Mouse (Mus musculus) olfactory bulb, adult 2 months (tissue): ENCODE measurements around the gene Sf3b4. TPM values are rescaled to one million over a fixed set of nuclear protein-coding genes. Genes with fewer than 3 reads are reported as not detected.
A peak's percentile ranks its signal among the peaks of the same experiment; 100 is the strongest.
"Not testable (repeated sequence)": the region's sequence is repeated elsewhere in the genome, so short reads cannot be mapped to it uniquely, and the experiment has no call there.

Experiments
- H3K27ac ChIP-seq: fragments of 200-500 bp; 2 replicates; pipeline ENCODE4 v1.5.1; 2012; ENCODE audit warnings: low read depth, low read length; ENCODE audit not compliant: insufficient read depth
- H3K4me1 ChIP-seq: fragments of 200-500 bp; 2 replicates; pipeline ENCODE4 v1.6.1; 2012; ENCODE audit warnings: low read length; ENCODE audit not compliant: control insufficient read depth, insufficient read depth
- H3K4me3 ChIP-seq: fragments of 200-500 bp; 2 replicates; pipeline ENCODE4 v1.5.1; 2012; ENCODE audit warnings: mild to moderate bottlenecking, low read depth, low read length, moderate library complexity; ENCODE audit not compliant: insufficient read depth
- CTCF ChIP-seq: fragments of 200-500 bp; IDR thresholded peaks from 2 replicates; pipeline ENCODE4 v1.5.1; 2012; ENCODE audit warnings: low read depth, mild to moderate bottlenecking, low read length, moderate library complexity; ENCODE audit not compliant: insufficient read depth
- POLR2A ChIP-seq: fragments of 200-500 bp; IDR thresholded peaks from 2 replicates; pipeline ENCODE4 v1.6.1; 2012; ENCODE audit warnings: mild to moderate bottlenecking, low read depth, low read length, moderate library complexity; ENCODE audit not compliant: insufficient read depth
- WGBS: fragments of 180-500 bp; shearing (Covaris S2); methylation state at CpG from one replicate; pipeline ENCODE4 v1.1.7; 2018; 5-methylcytosine and 5-hydroxymethylcytosine counted together
- polyA plus RNA-seq: library from polyadenylated mRNA; stranded (reverse); fragments of >200 nt; gene quantifications from 2 replicates; pipeline ENCODE4 v1.2.4, GENCODE M21; 2012; ENCODE audit warnings: low replicate concordance; ENCODE audit not compliant: missing spikeins, insufficient read depth, insufficient read length

Gene Sf3b4
- polyA plus RNA-seq, 1 experiment: not detected

DNA sequence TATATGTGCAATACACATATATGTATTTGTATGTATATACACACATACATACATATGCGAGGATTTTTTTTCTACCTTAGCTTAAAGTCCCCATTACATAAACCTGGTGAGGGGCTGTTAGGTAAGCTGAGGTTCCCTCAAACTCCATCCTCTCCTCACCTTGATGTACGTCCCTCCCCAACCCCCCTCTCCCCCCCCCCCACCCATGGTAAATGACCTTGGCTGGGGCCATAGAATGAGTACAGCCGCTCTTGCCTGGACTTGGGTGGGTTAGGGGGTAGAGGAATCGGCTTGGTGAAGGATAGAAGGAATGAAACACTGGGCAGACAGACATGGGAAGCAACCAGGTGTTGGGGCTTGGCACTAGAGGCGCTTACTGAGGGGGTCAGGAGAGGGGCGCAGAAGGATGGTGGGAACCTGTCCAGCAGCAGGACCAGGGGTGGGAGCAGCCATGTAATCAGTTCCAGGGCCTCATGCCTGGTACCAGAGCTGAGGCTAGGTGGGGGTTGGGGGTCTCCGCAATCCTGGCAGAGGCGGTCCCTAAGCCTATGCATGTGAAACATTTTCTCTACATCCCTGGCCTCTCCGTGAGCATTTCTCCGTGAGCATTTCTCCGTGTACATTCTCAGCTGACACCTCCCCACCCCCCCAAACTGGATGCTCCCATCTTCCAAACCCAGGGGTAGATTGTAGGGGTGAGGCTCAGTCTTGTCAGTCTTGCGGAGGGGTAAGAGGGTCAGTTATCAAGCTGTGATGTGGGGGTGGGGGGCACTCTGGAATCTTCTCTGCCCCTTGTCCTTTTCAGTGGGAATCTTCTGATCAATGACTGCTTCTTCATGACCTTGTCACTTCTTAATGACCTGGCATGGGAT is 9.6 kb downstream of the Sf3b4 start:
- H3K27ac ChIP-seq: peak overlapping the region; percentile 97
- H3K4me1 ChIP-seq: peaks cover 20% of the 10 kb centered on the region
- WGBS: 18% methylated on average over 12 of the region's 12 CpGs
- TF ChIP-seq CTCF (no peak), POLR2A (0 out of 2 replicates have a peak, but pooled peaks have one; percentile 13)
- H3K4me3 ChIP-seq: peak overlapping the region; percentile 91

DNA sequence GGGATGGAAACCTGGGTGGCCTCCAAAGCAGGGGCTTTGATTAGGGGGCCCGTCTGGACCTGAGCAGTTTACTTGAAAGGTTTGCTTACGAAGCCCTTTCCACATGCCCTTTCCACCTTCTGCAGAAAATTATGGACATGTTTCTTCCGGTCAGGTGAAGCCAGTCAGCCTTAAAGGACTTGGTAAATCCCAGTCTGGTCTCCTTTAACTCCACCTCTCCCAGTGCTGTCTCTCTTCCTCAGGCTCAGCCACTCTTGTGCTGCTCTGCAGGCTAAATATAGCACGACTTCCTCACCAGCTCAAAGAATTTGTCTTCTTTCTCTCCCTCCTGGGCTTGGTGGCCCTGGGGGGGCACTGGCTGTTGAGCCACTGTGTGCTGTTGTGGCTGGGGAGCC is 10.2 kb downstream of the Sf3b4 start:
- WGBS: 13% methylated on average over 4 of the region's 4 CpGs
- H3K27ac ChIP-seq: peak overlapping the region; percentile 97
- peak overlapping the region; percentile 91 for H3K4me3 ChIP-seq
- TF ChIP-seq POLR2A: 0 out of 2 replicates have a peak, but pooled peaks have one; percentile 1
- no peak for TF ChIP-seq CTCF
- peaks cover 26% of the 10 kb centered on the region for H3K4me1 ChIP-seq

DNA sequence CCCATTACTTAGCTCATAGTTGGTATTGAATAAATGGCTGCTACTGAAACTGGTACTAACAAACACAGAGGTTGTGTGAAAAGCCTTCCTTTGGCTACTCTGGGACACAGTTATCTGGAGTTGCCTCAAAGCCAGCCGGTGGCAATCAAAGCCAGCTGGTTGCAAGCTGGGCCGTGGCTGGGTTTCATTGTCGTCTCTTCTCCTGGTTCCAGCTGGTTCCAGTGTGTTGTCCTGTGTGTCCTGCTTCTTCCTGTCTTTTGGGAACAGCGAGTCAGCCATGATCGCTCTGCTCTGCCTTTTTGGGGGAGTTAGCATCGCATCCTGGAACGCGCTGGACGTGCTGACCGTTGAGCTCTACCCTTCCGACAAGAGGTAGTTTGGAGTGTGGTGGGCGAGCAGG is 20.8 kb downstream of the Sf3b4 start:
- no peak overlapping the region for H3K4me3 ChIP-seq
- whole genome bisulfite sequencing: 35% methylated on average over 12 of the region's 12 CpGs

GRCm38 (mm10) chr3:96194966-96195365 is 22.8 kb downstream of the Sf3b4 start:
- peaks cover 31% of the 10 kb centered on the region for H3K4me1 ChIP-seq
- 86% methylated on average over 10 of the region's 10 CpGs for WGBS
- H3K27ac ChIP-seq: no peak overlapping the region
- TF ChIP-seq CTCF (no peak), POLR2A (no peak)
- no peak overlapping the region for H3K4me3 ChIP-seq

More for the DNA sequence above, 20.8 kb downstream of the Sf3b4 start:
- TF ChIP-seq CTCF: no peak
- no peak for TF ChIP-seq POLR2A
- Histone ChIP-seq H3K27ac (peak overlapping the region; percentile 76), H3K4me1 (peaks cover 44% of the 10 kb centered on the region)

- WGBS: 88% methylated on average over 11 of the region's 11 CpGs
Measured at GRCm38 (mm10) chr3:96195616-96196313, 23.6 kb downstream of the Sf3b4 start.

GRCm38 (mm10) chr3:96196437-96197128 is 24.5 kb downstream of the Sf3b4 start:
- peak overlapping the region; percentile 99 for H3K27ac ChIP-seq
- H3K4me1 ChIP-seq: peaks cover 25% of the 10 kb centered on the region
- 8% methylated on average over 27 of the region's 27 CpGs for WGBS
- H3K4me3 ChIP-seq: peak overlapping the region; percentile 79
- TF ChIP-seq CTCF (no peak), POLR2A (no peak)

More at GRCm38 (mm10) chr3:96195616-96196313, 23.6 kb downstream of the Sf3b4 start:
- no peak overlapping the region for H3K27ac ChIP-seq
- H3K4me3 ChIP-seq: no peak overlapping the region
- TF ChIP-seq CTCF (no peak), POLR2A (no peak)
- H3K4me1 ChIP-seq: peaks cover 25% of the 10 kb centered on the region

DNA sequence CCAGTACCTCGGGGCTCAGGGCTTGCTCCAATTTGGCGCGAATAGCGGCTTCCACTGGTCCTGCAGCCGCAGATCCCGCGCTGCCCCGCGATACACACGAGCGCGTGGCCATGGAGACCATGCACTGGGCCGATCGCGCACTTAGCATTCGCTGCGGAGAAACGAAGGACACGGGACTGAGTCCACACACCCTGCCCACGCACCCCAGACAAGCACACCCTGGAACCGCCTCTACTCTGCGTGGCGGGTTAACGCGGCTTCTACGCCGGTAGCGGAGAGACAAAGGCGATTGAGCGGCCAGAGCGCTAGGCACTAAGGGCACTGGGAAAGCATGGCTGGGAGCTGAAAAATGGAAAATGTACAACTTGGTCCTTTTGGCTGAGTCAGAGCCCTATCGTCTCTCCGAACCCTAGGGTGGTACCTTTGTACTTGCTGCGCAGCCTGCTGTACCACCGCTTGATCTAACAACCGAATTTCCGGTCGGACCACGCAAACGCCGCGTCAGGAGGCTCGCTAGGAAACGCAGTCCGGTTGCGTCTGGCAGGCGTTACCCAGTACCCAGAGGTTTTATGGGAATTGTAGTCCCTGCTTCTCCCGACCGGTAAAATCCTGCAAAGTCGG is 25.1 kb downstream of the Sf3b4 start:
- TF ChIP-seq POLR2A (peak; percentile 82), CTCF (no peak)
- H3K4me3 ChIP-seq: peak overlapping the region; percentile 79
- H3K27ac ChIP-seq: peak overlapping the region; percentile 99
- peaks cover 24% of the 10 kb centered on the region for H3K4me1 ChIP-seq
- WGBS: under 1% methylated on average over 50 of the region's 50 CpGs

DNA sequence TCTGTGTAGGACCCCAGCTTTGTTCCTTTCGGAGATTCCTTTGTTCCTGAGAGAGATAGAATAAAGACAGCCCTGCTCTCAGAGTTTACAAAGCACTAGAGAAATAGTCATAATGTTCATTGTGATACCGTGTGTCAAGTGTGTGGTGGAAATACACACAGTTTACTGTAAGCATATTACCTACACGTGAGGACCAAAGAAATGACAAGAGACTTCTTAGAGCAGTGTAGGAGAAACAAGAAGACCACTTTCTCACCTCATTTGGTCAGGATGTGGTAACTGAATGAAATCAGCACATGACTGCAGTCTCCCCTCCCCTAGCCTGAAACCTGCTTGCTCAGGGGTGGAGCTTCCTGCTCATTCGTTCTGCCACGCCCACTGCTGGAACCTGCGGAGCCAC is 26.0 kb downstream of the Sf3b4 start:
- no peak overlapping the region for H3K27ac ChIP-seq
- no peak for TF ChIP-seq CTCF
- TF ChIP-seq POLR2A: no peak
- H3K4me1 ChIP-seq: peaks cover 17% of the 10 kb centered on the region
- WGBS: 8% methylated on average over 6 of the region's 6 CpGs
- no peak overlapping the region for H3K4me3 ChIP-seq

DNA sequence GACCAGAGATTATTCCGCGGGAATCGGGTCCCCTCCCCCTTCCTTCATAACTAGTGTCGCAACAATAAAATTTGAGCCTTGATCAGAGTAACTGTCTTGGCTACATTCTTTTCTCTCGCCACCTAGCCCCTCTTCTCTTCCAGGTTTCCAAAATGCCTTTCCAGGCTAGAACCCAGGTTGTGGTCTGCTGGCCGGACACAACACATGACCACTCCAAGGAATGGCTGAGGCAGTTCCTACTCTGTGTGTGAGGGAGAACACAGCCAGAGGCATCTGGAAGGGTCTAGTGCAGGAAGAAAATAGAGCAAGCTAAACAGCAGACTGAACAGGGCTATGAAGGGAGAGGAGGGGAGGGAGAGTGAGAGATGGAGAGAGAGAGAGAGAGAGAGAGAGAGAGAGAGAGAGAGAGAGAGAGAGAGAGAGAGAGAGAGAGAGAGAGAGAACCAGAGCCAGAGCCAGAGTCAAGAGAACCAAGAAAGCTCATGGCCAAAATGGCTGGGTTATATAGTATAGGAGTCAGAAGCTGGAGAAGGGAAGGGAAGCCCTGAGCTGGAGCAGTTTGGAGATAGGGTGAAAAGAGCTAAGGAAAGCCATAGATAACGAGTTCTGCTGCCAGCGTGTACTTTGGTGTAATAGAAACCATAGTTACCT is 26.6 kb downstream of the Sf3b4 start:
- H3K27ac ChIP-seq, H3K4me3 ChIP-seq: not testable (repeated sequence)
- peaks cover 13% of the 10 kb centered on the region for H3K4me1 ChIP-seq
- 29% methylated on average over 8 of the region's 8 CpGs for WGBS
